ENCODE assay signal across 8 mouse cellular contexts in the genomic region with DNA sequence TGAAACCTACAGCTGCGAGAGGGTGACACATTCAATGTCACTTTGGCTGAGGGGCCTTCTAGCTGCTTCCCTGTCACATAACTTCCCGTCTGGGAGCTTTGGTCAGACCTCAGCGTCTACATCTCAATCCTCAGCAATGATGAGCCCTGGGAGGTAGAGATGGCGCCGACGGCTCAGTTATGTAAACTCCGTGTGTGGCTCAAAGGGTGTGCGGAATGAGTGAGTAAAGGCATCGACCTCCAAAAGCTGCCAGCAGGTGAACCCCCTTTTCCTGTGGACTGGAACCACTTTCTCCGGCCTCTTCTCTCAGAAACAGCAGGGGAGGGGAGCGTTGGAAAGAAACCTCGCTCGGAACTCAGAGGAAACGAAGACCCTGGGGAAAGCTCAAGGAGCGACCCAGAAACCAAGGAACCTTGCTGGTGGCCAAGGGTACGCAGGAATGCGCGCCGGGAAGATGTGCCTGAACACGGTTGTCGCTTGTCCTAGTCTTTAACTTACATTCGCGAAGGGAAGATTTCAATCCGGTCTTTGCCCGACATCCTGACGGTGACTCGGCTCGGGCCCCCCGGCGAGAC. TPM values are rescaled to one million over a fixed set of nuclear protein-coding genes. Genes with fewer than 3 reads are reported as not detected.
DNase-seq lines count a peak whose midpoint lies in the region; ATAC-seq and TF ChIP-seq lines count a peak whose summit lies in the region.

No protein-coding gene starts in this region.

- no peaks in the 10 kb centered on the region for H3K9me3 ChIP-seq in limb, embryonic 13.5 days
- no peaks in the 10 kb centered on the region for H3K9me3 ChIP-seq in neural tube, embryonic 15.5 days (replicated peaks)

- DNase-seq in layer of hippocampus, adult 2 months (ENCODE audit: low spot score in 2 of 2): peak in 1 of 2 experiments; percentile 2
- DNase-seq in layer of hippocampus, adult 9-11 months: no peak
- DNase-seq in MN1 (ENCODE audit: low spot score): peak; percentile 54
- no peak for DNase-seq in cerebellum, adult 11 months
- no peak for DNase-seq in layer of hippocampus, postnatal 10 days (ENCODE audit: low spot score in 2 of 2)

- peak; percentile 17 for ATAC-seq in erythroid progenitor cell, adult 5-6 weeks (replicated peaks; ENCODE audit: low FRiP score, poor library complexity, severe bottlenecking)
- peak; percentile 38 for ATAC-seq in limb, embryonic 13.5 days (ENCODE audit: low FRiP score, low read depth)
- ATAC-seq in neural tube, embryonic 15.5 days (ENCODE audit: low FRiP score): peak; percentile 43; the same call in 1 of the 2 replicates

- peaks cover 21% of the 10 kb centered on the region for H3K4me1 ChIP-seq in limb, embryonic 13.5 days
- peaks cover 45% of the 10 kb centered on the region for H3K4me1 ChIP-seq in neural tube, embryonic 15.5 days

- peaks cover 11% of the 10 kb centered on the region; the same call in 1 of the 2 replicates for H3K36me3 ChIP-seq in limb, embryonic 13.5 days
- H3K36me3 ChIP-seq in neural tube, embryonic 15.5 days: peaks cover 12% of the 10 kb centered on the region

- peak overlapping the region; percentile 98 for H3K4me3 ChIP-seq in layer of hippocampus, adult 2 months
- H3K4me3 ChIP-seq in limb, embryonic 13.5 days: peak overlapping the region; percentile 90
- H3K4me3 ChIP-seq in neural tube, embryonic 15.5 days (replicated peaks): peak overlapping the region; percentile 96

- TF ChIP-seq CTCF in layer of hippocampus, adult 2 months (conservative IDR thresholded peaks at IDR 0.05): no peak

- H3K4me2 ChIP-seq in limb, embryonic 13.5 days (replicated peaks): peak overlapping the region; percentile 90
- peak overlapping the region; percentile 92 for H3K4me2 ChIP-seq in neural tube, embryonic 15.5 days

- 1% methylated on average over 30 of the region's 30 CpGs for WGBS in limb, embryonic 13.5 days
- WGBS in neural tube, embryonic 15.5 days: under 1% methylated on average over 30 of the region's 30 CpGs

- no peaks in the 10 kb centered on the region for H3K27me3 ChIP-seq in limb, embryonic 13.5 days
- H3K27me3 ChIP-seq in neural tube, embryonic 15.5 days (replicated peaks): no peaks in the 10 kb centered on the region

- peak overlapping the region; percentile 81 for H3K9ac ChIP-seq in limb, embryonic 13.5 days
- peak overlapping the region; percentile 76 for H3K9ac ChIP-seq in neural tube, embryonic 15.5 days (replicated peaks)

- H3K27ac ChIP-seq in layer of hippocampus, adult 2 months: peak overlapping the region; percentile 96
- H3K27ac ChIP-seq in limb, embryonic 13.5 days: 0 out of 2 replicates have a peak overlapping the region, but pooled peaks have one; percentile 28
- peak overlapping the region; percentile 80 for H3K27ac ChIP-seq in neural tube, embryonic 15.5 days (replicated peaks)

RNA-seq across cellular contexts. Expression of gene Atp6v1d, which starts 0.4 kb away (rescaled TPM):
- total RNA-seq in layer of hippocampus, adult 2 months (2021): 100 to 1,000 TPM; 254 to 256 TPM
- total RNA-seq in erythroid progenitor cell, adult 5-6 weeks (2015; ENCODE audit: low replicate concordance): 70.6 and 96.0 TPM in 2 replicates
- 63.5 and 94.6 TPM in 2 replicates for total RNA-seq in erythroid progenitor cell, adult 5-6 weeks (2017; ENCODE audit: low replicate concordance)
- polyA plus RNA-seq in limb, embryonic 13.5 days (2015; fragmentation: Nextera tagmentation; extraction: Ambion mirVana): 60.1 and 61.7 TPM in 2 replicates
- polyA plus RNA-seq in neural tube, embryonic 15.5 days (2015; fragmentation: Nextera tagmentation; extraction: Ambion mirVana): 111 and 125 TPM in 2 replicates
- 100 to 1,000 TPM; 181 to 190 TPM for total RNA-seq in layer of hippocampus, postnatal 10 days (2021)

RNA-seq across cellular contexts. Expression of gene Eif2s1, which starts 0.6 kb away (rescaled TPM):
- total RNA-seq in layer of hippocampus, adult 2 months (2021): 10 to 100 TPM; 47.7 to 50.2 TPM
- total RNA-seq in erythroid progenitor cell, adult 5-6 weeks (2015; ENCODE audit: low replicate concordance): 28.5 and 66.7 TPM in 2 replicates
- 34.2 and 35.0 TPM in 2 replicates for total RNA-seq in erythroid progenitor cell, adult 5-6 weeks (2017; ENCODE audit: low replicate concordance)
- 214 and 218 TPM in 2 replicates for polyA plus RNA-seq in limb, embryonic 13.5 days (2015; fragmentation: Nextera tagmentation; extraction: Ambion mirVana)
- polyA plus RNA-seq in neural tube, embryonic 15.5 days (2015; fragmentation: Nextera tagmentation; extraction: Ambion mirVana): 147 and 170 TPM in 2 replicates
- total RNA-seq in layer of hippocampus, postnatal 10 days (2021): 10 to 100 TPM; 49.4 to 60.6 TPM

RNA-seq across cellular contexts. Expression of gene Plek2, which starts 45.8 kb away (rescaled TPM):
- under 1 TPM in 1 of 2 experiments, not detected in 1; 0.23 TPM for total RNA-seq in layer of hippocampus, adult 2 months (2021)
- total RNA-seq in erythroid progenitor cell, adult 5-6 weeks (2015; ENCODE audit: low replicate concordance): 46.5 and 60.9 TPM in 2 replicates
- total RNA-seq in erythroid progenitor cell, adult 5-6 weeks (2017; ENCODE audit: low replicate concordance): 28.4 and 37.2 TPM in 2 replicates
- 2.8 TPM in 2 replicates for polyA plus RNA-seq in limb, embryonic 13.5 days (2015; fragmentation: Nextera tagmentation; extraction: Ambion mirVana)
- 2.6 and 4.0 TPM in 2 replicates for polyA plus RNA-seq in neural tube, embryonic 15.5 days (2015; fragmentation: Nextera tagmentation; extraction: Ambion mirVana)
- total RNA-seq in layer of hippocampus, postnatal 10 days (2021): under 1 TPM; 0.30 to 0.56 TPM

Comparison
In these comparisons a context has a peak if more than half of its experiments do, and no peak if none do; other contexts are left out.
1. H3K27ac ChIP-seq: peak in every context shown above with its lines; median percentile 96 in layer of hippocampus, adult 2 months; 80 in neural tube, embryonic 15.5 days; 28 in limb, embryonic 13.5 days.
2. RNA of gene Plek2, which starts 45.8 kb away (total RNA-seq): 28.4 to 60.9 TPM in erythroid progenitor cell, adult 5-6 weeks; 0.30 to 0.56 TPM in layer of hippocampus, postnatal 10 days and 0.23 TPM in layer of hippocampus, adult 2 months; every median in the first group is over 10 times any median in the second.
3. Peak in every context shown above with its lines, with median percentiles within 50 percentile points of each other: H3K4me3 ChIP-seq and ATAC-seq.